Mouse (Mus musculus) urinary bladder, postnatal 10 days (tissue): ENCODE results near the gene Bckdha.

Experiments used
- DNase-seq: peaks from one replicate; pipeline ENCODE4 v3.0.0; 2022; ENCODE audit warnings: low spot score

The Bckdha gene

GRCm38 (mm10) chr7:25644631-25645030 lies 14.2 kb downstream of the Bckdha start:
- no peak for DNase-seq

GRCm38 (mm10) chr7:25644136-25644535 lies 14.6 kb downstream of the Bckdha start:
- DNase-seq, result no peak

GRCm38 (mm10) chr7:25639754-25640153 lies 19.0 kb downstream of the Bckdha start:
- no peak for DNase-seq

DNA sequence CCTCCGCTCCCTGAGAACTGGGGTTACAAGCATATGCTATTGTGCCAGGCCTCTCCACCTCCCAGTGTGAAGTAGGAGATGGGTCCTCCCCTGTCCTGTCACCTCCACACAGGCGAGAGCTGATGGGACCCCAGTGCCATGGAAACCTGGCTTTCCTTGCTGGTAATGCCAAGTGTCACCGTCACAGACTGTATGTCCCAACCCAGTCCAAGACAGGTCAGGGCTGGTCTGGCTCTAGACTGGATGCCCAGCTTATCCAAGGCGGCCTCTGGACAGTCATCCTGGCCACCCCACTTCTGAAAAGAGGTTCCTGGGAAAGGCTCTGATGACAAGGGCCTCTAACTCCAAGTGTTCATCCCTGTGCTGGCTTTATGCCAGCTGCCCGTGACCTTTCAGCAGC lies 21.7 kb downstream of the Bckdha start:
- no peak for DNase-seq

- DNase-seq, result no peak
These were observed 22.4 kb downstream of the Bckdha start for GRCm38 (mm10) chr7:25636373-25636772.

GRCm38 (mm10) chr7:25632679-25633078 lies 26.1 kb downstream of the Bckdha start:
- DNase-seq, result no peak

- DNase-seq, result no peak
These were observed 30.5 kb downstream of the Bckdha start for GRCm38 (mm10) chr7:25628323-25628620.

DNA sequence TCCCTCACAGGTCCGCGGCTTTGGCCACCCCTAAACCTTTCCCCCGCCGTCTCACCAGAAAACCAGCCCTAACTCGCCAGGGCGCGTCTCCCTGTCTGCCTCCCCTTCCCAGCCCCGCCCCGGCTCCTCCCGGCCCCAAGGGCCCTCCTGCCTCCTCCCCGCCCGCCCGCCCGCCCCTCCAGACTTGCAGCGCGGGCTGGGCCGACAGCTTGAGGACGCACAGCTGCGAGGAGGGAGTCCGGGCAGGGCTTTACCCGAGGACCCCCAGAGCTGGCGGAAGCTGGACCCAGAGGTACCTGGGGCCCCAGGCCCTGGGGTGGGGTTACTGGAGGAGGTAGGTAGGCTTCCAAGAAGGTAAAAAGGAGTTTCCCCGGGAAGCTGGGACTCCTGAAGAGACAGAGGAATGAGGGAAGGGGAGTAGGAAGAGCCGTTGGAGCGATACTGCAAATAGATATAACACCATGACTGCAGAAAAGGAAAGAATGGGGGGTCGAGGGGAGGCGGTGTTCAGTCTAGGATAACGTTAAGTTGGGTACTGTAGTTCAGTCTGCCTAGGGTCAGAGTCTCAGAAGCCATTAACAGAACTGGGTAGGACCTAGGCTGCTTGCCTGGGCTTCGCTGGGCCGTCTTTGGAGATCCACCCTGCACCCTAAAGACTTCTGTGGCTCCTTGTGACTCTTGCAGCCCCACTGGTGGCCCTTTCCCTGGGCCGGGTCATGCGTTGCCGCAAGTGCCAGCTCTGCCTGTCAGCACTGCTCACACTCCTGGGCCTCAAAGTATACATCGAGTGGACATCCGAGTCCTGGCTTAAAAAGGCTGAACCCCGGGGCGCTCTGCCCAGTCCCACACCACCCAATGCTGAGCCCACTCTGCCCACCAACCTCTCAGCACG lies 31.1 kb downstream of the Bckdha start:
- peak; percentile 46 for DNase-seq

DNA sequence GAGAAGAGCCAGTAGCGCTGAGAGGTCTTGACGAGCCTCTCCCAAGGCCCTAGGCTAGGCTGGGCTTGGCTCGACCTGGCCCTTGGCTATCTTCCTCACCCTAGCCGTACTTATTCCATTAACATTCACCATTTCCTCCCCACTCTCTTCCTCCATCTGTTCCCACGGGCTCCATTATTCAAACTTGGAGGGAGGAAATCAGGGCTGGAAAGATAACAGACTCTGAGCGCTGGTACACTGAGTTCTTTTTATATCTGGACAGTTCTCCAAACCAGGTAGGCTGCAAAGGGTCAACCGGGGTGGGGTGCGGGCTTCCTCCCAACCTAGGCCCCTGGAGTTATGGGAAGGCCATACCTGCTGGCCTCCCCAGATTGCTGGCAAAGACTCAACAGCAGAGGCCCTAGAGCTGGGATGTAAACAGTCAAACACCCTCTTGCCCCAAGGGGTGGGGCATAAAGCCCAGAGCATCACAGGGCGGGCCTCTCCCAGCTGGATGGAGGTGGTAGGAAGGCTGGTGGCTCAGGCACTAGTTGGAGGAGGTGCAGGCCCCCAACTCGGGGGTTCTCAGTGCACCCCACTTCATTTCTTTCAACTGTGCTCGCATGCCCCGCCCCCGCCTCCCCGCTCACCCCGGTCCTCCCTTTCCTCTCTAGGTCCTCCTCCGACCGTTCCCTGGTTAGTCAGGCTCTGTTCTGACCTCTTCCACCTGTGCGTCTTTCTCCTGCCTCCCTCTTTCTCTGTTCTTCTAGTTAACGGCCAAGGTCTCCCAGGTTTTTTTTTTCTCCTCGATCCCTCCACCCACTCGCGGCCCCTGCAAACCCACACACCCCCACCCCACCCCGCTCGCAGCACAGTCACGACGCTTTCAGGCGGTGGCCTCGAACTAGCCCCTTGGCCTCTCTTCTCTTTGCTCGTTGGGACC lies 32.0 kb downstream of the Bckdha start, which contains the start of gene B3gnt8:
TSS of gene B3gnt8 (plus strand) at position 146 of the 922 bp plus-strand sequence.
- no peak for DNase-seq

GRCm38 (mm10) chr7:25625594-25626250 lies 33.1 kb downstream of the Bckdha start:
- DNase-seq, result no peak

DNA sequence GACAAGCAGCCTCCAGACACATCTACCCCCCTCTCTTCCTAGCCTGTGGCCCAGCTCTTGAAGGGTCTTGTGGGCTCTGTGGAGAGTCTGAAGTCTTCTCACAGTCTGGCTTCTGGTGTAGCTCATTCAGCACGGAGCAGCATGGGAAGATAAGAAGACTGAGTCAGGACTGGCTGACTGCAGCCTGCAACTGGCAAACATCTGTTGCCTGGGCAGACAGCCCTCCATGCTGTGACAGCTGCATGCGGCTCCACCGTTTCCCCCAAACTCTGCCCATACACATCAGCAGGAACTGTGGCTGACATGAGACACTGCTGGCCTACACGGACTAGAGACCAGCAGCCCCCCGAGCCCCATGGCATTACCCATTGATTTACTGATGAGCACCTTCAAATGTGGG lies 33.9 kb downstream of the Bckdha start:
- no peak for DNase-seq

DNA sequence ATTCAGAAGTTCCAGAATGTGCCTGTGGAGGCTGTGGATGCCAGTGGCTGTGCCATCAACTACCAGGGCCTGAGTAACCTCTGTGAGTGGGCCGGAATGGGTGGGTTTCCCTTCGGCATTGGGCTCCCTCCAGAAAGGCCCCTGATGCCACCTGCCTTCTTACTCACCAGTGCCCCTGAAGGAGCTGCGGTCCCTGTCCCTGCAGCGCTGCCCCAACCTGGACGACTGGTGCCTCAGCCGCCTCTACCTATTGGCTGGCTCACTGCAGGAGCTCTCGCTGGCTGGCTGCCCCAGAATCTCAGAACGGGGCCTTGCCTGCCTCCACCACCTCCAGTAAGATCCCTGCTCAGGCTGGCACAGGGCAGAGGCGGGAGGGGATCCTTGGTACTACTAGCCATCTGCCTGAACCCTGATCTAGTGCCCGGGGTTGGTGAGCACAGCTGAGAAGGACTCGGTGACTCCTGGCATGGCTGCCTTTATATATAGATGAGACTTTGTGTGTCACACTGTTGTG lies 34.9 kb downstream of the Bckdha start:
- DNase-seq, result no peak

DNA sequence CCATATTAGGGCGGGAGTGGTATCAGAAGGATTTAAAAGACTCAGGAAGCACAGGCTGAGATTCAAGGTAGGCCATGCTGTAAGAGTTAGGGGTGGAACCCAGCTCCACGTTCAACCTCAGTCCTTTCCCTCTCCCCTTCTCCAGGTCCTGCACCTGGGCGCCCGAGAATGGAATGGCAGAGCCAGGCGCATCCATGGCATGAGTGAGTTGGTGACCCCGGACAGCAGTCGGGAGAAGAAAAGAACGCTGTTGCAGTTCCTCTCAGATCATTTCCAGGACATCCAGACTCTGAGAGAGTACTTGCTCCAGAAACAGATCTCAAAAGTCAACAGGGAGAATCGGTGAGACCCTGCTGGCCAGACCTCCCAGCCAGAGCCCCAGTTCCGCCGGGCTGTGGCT lies 38.0 kb downstream of the Bckdha start:
- DNase-seq, result no peak

- no peak for DNase-seq
These were observed 38.7 kb downstream of the Bckdha start for GRCm38 (mm10) chr7:25620101-25620500.

DNA sequence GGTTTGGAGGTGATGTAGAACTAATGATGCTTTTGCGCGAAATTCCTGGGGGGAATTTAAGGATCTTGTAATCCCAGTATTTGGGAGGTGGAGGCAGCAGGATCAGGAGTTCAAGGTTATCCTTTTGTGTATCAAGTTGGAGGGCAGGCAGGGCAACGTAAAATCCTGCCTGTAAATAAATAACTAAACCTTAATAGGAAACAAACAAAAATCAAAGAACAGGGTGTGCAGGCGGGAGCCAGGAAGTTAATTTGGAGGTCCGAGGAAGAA lies 39.1 kb downstream of the Bckdha start:
- no peak for DNase-seq

- peak; percentile 71 for DNase-seq
These were observed 39.7 kb downstream of the Bckdha start, which contains the start of gene Dmac2 for GRCm38 (mm10) chr7:25618865-25619721. Dmac2 (plus strand) TSS chr7:25619414.

- no peak for DNase-seq
These were observed 41.2 kb downstream of the Bckdha start for GRCm38 (mm10) chr7:25617376-25618160.

GRCm38 (mm10) chr7:25615706-25616011 lies 43.1 kb downstream of the Bckdha start, which contains the start of gene Erich4:
Erich4 (minus strand) TSS chr7:25615892.
- DNase-seq, result no peak

DNA sequence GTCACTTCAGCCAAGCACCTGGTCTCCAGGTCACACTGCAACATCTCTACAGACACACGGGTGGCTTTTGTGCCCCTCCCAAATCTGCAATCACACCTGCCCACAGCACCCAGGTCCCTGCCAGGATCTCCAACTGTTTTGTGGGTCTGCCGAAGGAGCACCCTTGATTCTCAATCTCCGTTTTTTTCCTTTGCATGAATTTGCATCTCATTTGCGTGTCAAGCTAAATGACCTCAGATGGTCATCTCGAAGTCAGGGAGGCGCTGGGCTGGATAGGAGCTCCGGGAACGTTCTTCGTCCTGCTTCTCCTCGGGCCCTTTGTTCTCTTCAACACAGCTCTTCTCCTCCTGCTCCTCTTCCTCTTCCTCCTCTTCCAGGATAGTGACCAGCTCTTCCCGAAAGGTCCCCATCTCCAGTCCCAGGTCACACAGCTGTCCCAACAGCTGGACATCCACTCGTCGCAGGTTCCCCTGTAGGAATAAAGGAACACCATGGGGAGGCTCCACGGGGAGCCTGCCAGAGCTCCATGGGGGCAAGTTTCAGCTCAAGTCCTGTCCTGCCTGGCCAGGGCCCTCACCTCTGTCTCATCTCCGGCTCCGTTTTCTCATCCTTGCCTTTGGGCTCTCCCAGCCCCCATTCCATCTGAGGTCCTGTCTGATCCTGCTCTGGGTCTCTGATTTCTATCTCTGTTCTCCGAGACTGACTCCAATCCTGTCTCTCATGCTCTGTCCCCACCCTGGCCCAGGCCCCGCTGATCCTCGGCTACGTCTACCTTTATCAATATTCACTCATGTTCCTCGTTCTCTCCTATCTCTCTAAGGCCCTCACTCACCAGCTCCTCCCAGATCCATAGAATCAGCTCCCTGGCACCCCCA lies 43.7 kb downstream of the Bckdha start:
- DNase-seq, result no peak

- DNase-seq, result no peak
These were observed 44.7 kb downstream of the Bckdha start for GRCm38 (mm10) chr7:25614086-25614485.
